Mouse (Mus musculus): ENCODE measurements around the gene Tmem9. TPM values are rescaled to one million over a fixed set of nuclear protein-coding genes. Genes with fewer than 3 reads are reported as not detected.

Gene Tmem9
- total RNA-seq, 4 experiments from 2014 or later: 12.6 to 21.0 (median 17.3) TPM

Other genes with a start within 250 kb of the Tmem9 start
- 10 to 100 TPM in 1 of 4 experiments, 1 to 10 TPM in 3; 7.2 to 12.7 (median 8.4) TPM for gene Phlda3, start 242.0 kb upstream of the Tmem9 start, total RNA-seq (2022)
- 1 to 10 TPM in 2 of 4 experiments, under 1 TPM in 2; 0.44 to 2.4 (median 1.1) TPM for gene Tnni1, start 228.7 kb upstream of the Tmem9 start, total RNA-seq (2022)
- gene Lad1, start 189.6 kb upstream of the Tmem9 start, total RNA-seq (2022): 1 to 10 TPM; 5.0 to 8.6 (median 5.5) TPM
- gene Tnnt2, start 171.8 kb upstream of the Tmem9 start, total RNA-seq (2022): over 10,000 TPM in 2 of 4 experiments, 1,000 to 10,000 TPM in 2; 8,821 to 11,650 (median 10,060) TPM
- not detected for gene Pkp1, start 88.9 kb upstream of the Tmem9 start, total RNA-seq (2022)
- gene Igfn1, start 1.8 kb upstream of the Tmem9 start, total RNA-seq (2022): under 1 TPM; 0.05 to 0.16 (median 0.10) TPM
- not detected for gene Ascl5, start 42.7 kb downstream of the Tmem9 start, total RNA-seq (2022)
- gene Cacna1s, start 44.6 kb downstream of the Tmem9 start, total RNA-seq (2022): 10 to 100 TPM; 15.3 to 19.4 (median 18.4) TPM
- gene Kif21b, start 123.2 kb downstream of the Tmem9 start, total RNA-seq (2022): 1 to 10 TPM in 1 of 4 experiments, under 1 TPM in 3; 0.57 to 1.3 (median 0.67) TPM
- not detected for gene Mroh3, start 204.7 kb downstream of the Tmem9 start, total RNA-seq (2022)
- not detected for gene Inava, start 226.1 kb downstream of the Tmem9 start, total RNA-seq (2022)

Measured in heart, adult 8-10 months (tissue).